Mouse (Mus musculus) intestine, postnatal 0 days (tissue): Measurements from ENCODE around the gene St13. TPM values are rescaled to one million over a fixed set of nuclear protein-coding genes. Genes with fewer than 3 reads are reported as not detected.

ENCODE experiments used
- ATAC-seq: fragments of 200-750 bp; cut with Nextera tagmentation; 2 replicates; pipeline ENCODE4 v1.8.0; 2017; ENCODE audit warnings: mild to moderate bottlenecking, moderate TSS enrichment, moderate library complexity
- H3K27ac ChIP-seq: fragments of 300-500 bp; sonication (generic); 2 replicates; pipeline ENCODE4 v1.5.1; 2014; ENCODE audit warnings: mild to moderate bottlenecking, low read depth, low read length, moderate library complexity
- H3K27me3 ChIP-seq: fragments of 300-500 bp; sonication (generic); replicated peaks from 2 replicates; pipeline ENCODE4 v1.6.1; 2014; ENCODE audit warnings: low read length, mixed read lengths; ENCODE audit not compliant: control insufficient read depth, insufficient read depth
- H3K36me3 ChIP-seq: fragments of 300-500 bp; sonication (generic); 2 replicates; pipeline ENCODE4 v1.6.1; 2014; ENCODE audit warnings: mild to moderate bottlenecking, moderate library complexity; ENCODE audit not compliant: control insufficient read depth, insufficient read depth
- H3K4me1 ChIP-seq: fragments of 300-500 bp; sonication (generic); replicated peaks from 2 replicates; pipeline ENCODE4 v1.6.1; 2014; ENCODE audit warnings: antibody characterized with exemption, low read length, mixed read lengths; ENCODE audit not compliant: control insufficient read depth, insufficient read depth
- H3K4me2 ChIP-seq: fragments of 300-500 bp; sonication (generic); replicated peaks from 2 replicates; pipeline ENCODE4 v1.6.1; 2014; ENCODE audit warnings: low read depth, mild to moderate bottlenecking, moderate library complexity
- H3K4me3 ChIP-seq: fragments of 300-500 bp; sonication (generic); 2 replicates; pipeline ENCODE4 v1.5.1; 2014; ENCODE audit warnings: low read depth, low read length
- H3K9ac ChIP-seq: fragments of 300-500 bp; sonication (generic); 2 replicates; pipeline ENCODE4 v1.6.1; 2014; ENCODE audit warnings: mild to moderate bottlenecking, low read depth, low read length
- H3K9me3 ChIP-seq: fragments of 300-500 bp; sonication (generic); 2 replicates; pipeline ENCODE4 v1.6.1; 2016; ENCODE audit warnings: mixed run types; ENCODE audit not compliant: control insufficient read depth
- CTCF ChIP-seq: sonication (generic); IDR thresholded peaks from 2 replicates; pipeline ENCODE4 v1.5.1; 2016; ENCODE audit warnings: low read depth, mild to moderate bottlenecking, control low read depth, antibody characterized with exemption, moderate library complexity
- WGBS: fragments of 180-500 bp; shearing (Covaris S2); extraction: QIAGEN DNeasy Blood & Tissue Kit; methylation state at CpG from one replicate; pipeline ENCODE4 v1.1.7; 2014; 5-methylcytosine and 5-hydroxymethylcytosine counted together
- polyA plus RNA-seq: library from polyadenylated mRNA; unstranded; fragments of >200 nt; fragmentation: Nextera tagmentation; extraction: Ambion mirVana; gene quantifications from 2 replicates; pipeline ENCODE4 v1.2.1, GENCODE M21; 2015

St13 gene
- polyA plus RNA-seq, 1 experiment from 2014 or later, result 66.9 TPM

DNA sequence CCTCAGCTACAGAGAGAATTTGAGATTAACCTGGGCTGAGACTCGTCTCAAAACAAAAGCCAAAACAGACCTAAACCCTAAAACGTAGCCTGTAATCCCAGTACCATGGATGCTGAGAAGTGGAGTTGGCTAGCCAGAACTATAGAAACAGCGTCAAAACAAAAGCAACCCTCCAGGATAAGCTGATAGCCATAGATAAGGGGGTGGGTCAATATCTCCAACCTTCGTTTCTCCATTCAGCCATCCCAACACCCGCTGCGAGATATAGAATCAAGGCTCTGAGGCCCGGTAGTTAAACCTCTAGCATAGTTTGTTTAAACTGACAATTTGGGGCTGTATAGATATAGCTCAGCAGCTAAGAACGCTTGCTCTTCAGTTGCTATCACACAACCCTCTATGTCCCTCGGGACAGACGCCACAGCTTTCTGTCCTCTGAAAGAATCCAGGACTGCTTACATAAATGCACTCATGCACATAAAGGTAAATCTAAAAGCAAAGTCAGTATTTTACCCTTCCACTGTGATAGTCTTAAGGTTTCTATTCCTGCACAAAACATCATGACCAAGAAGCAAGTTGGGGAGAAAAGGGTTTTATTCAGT is 38.4 kb downstream of the St13 start:
- no peak for ATAC-seq
- Histone ChIP-seq H3K4me2 (peak overlapping the region; percentile 84), H3K4me1 (no peaks in the 10 kb centered on the region; the same call in 1 of the 2 replicates), H3K27me3 (peaks cover 4% of the 10 kb centered on the region; the same call in 1 of the 2 replicates), H3K9me3 (no peaks in the 10 kb centered on the region), H3K4me3 (no peak overlapping the region), H3K36me3 (peaks cover 17% of the 10 kb centered on the region), H3K9ac (no peak overlapping the region), H3K27ac (peak overlapping the region; percentile 29; the same call in 1 of the 2 replicates)
- TF ChIP-seq CTCF, result no peak
- WGBS, result 25% methylated on average over 10 of the region's 10 CpGs

DNA sequence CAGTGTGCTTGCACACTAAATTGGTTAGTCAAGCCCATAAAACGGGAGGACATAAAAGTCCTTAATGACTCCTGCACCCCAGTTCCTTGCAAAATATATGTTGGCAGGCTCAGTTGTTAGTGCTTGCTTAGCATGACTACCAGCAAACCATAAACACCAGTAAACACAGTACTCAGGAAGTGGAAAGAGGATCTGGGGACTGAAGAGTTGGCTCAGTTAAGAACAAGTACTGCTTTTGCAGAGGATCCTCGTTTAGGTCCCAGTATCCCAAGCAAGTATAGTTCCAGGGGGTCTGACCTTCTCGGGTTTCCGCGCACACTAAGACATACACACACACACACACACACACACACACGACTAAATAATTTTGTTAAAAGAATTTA is 38.9 kb downstream of the St13 start:
- peak overlapping the region; percentile 55 for H3K4me3 ChIP-seq
- peaks cover 13% of the 10 kb centered on the region for H3K36me3 ChIP-seq
- no peaks in the 10 kb centered on the region for H3K9me3 ChIP-seq
- peak; percentile 32; the same call in 1 of the 2 replicates for ATAC-seq
- no peak overlapping the region for H3K9ac ChIP-seq
- WGBS, result 35% methylated on average over 6 of the region's 6 CpGs
- H3K27me3 ChIP-seq, result peaks cover 4% of the 10 kb centered on the region; the same call in 1 of the 2 replicates
- peak overlapping the region; percentile 84 for H3K4me2 ChIP-seq
- no peaks in the 10 kb centered on the region; the same call in 1 of the 2 replicates for H3K4me1 ChIP-seq
- TF ChIP-seq CTCF, result no peak
- 0 out of 2 replicates have a peak overlapping the region, but pooled peaks have one; percentile 29 for H3K27ac ChIP-seq

DNA sequence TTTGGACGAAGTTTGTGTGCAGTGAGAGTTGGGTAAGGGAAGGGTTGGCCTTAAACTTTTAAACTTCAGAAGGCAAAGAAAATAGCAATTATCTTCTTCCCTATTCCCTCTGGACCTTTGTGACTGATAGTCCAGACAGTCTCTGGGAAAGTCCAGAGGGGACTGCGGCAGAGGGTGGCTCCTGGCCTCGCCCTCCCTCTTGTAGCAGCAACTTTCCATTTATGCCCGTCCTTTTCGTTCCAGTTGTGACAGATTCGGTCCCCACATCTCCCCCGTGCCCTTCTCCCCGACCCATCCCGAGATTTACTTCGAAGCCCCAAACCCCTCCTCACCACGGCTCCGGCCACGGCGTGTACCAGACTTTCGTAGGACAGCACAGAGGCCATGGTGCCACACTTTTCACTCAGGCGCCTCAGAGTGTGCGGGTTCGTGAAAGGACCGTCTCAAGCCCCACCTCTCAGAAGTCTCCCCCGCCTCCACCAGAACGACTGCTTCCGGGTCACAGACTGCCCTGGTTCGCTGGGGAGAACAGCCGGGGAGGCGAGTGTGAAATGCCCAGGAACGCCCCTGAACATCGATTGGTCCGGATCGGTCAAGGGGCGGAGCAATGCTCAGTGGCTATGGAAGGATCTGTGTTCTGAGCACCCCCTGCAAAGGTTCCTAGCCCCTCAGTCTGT is 39.4 kb downstream of the St13 start, which contains the start of gene Slc25a17:
Gene Slc25a17 (minus strand): TSS at position 468 of the 677 bp plus-strand sequence.
- Histone ChIP-seq H3K9me3 (no peaks in the 10 kb centered on the region), H3K36me3 (peaks cover 13% of the 10 kb centered on the region), H3K4me3 (peak within 1 kb of the TSS; percentile 55), H3K4me1 (no peaks in the 10 kb centered on the region; the same call in 1 of the 2 replicates), H3K27me3 (peaks cover 4% of the 10 kb centered on the region; the same call in 1 of the 2 replicates), H3K27ac (peak within 1 kb of the TSS; percentile 43), H3K4me2 (peak within 1 kb of the TSS; percentile 84), H3K9ac (peak within 1 kb of the TSS; percentile 69)
- peak; percentile 94 for ATAC-seq
- TF ChIP-seq CTCF, result no peak
- 1% methylated on average over 30 of the region's 30 CpGs for WGBS

DNA sequence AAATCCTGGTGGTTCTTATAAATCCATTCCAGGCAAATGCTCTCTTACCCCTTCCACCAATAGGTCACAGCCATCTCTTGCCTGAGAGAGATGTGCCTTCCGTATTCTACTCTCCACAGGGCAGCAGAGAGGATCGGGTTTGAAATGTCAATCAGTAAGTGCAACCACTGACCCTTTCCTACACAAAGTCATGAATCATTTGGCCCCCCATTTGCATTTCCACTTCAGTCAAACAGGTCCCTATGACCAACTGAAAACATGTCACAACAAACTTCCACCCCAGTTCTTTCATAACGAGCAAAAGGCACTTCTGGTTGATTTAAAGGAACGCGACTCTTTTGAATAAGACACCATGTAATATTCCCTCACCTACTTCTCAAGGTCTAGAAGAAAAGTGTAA is 40.5 kb downstream of the St13 start:
- Histone ChIP-seq H3K36me3 (peaks cover 12% of the 10 kb centered on the region), H3K9ac (no peak overlapping the region), H3K9me3 (no peaks in the 10 kb centered on the region), H3K4me2 (no peak overlapping the region), H3K27me3 (peaks cover 6% of the 10 kb centered on the region; the same call in 1 of the 2 replicates), H3K4me1 (no peaks in the 10 kb centered on the region; the same call in 1 of the 2 replicates), H3K4me3 (no peak overlapping the region), H3K27ac (no peak overlapping the region)
- ATAC-seq, result no peak
- 87% methylated on average over 5 of the region's 5 CpGs for WGBS
- TF ChIP-seq CTCF, result no peak

DNA sequence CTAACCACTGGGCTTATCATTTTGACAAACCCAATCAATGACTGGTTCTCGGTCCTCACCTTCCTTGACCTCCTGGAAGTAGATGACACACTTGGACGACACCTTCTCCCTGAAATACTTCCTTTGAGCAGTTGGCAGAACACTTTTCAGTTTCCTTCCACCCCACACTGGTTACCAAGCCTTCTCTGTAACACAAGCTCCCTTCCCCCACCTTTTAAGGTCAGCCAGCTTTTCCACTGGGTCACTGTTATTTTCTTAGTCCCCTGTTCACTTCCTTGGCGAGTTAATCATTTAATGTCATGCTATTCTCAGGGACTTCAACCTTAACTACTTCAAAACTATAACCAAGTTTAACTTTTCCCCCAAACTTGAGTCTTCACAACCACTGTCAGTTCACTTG is 40.9 kb downstream of the St13 start:
- ATAC-seq, result no peak
- H3K4me3 ChIP-seq, result no peak overlapping the region
- WGBS, result 81% methylated on average over 3 of the region's 3 CpGs
- no peak for TF ChIP-seq CTCF
- H3K36me3 ChIP-seq, result peaks cover 7% of the 10 kb centered on the region
- H3K27ac ChIP-seq, result no peak overlapping the region
- no peak overlapping the region for H3K4me2 ChIP-seq
- H3K27me3 ChIP-seq, result peaks cover 6% of the 10 kb centered on the region; the same call in 1 of the 2 replicates
- H3K4me1 ChIP-seq, result no peaks in the 10 kb centered on the region
- H3K9ac ChIP-seq, result no peak overlapping the region
- H3K9me3 ChIP-seq, result no peaks in the 10 kb centered on the region

DNA sequence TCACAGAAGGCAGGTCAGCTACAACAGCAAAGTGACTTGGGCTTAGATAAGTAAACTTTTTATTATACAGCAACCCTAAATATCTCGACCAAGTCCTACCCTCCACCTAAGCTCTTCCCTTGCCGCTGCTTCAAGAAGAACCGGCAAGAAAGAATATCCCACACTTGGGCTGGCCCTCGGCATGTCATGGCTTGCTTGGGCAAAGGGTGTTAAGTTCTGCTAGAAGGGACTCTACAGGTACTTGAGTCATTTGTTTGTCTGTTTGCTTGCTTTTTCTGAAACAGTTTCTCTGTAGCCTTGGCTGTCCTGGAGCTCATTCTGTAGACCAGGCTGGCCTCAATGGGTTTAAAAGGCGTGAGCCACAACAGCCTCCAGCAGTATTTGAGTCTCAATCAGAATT is 42.9 kb downstream of the St13 start:
- no peak for ATAC-seq
- TF ChIP-seq CTCF, result no peak
- Histone ChIP-seq H3K9ac (no peak overlapping the region), H3K4me3 (no peak overlapping the region), H3K27me3 (peaks cover 6% of the 10 kb centered on the region; the same call in 1 of the 2 replicates), H3K36me3 (no peaks in the 10 kb centered on the region), H3K4me2 (no peak overlapping the region), H3K27ac (no peak overlapping the region), H3K9me3 (no peaks in the 10 kb centered on the region), H3K4me1 (no peaks in the 10 kb centered on the region)
- WGBS, result 33% methylated on average over 5 of the region's 5 CpGs
